Mouse (Mus musculus) heart, postnatal 0 days (tissue): ENCODE data around the gene Tbx1. TPM values are rescaled to one million over a fixed set of nuclear protein-coding genes. Genes with fewer than 3 reads are reported as not detected.
A peak's percentile ranks its signal among the peaks of the same experiment; 100 is the strongest.

Source experiments
- ATAC-seq: fragments of 200-750 bp; cut with Nextera tagmentation; 2 replicates; pipeline ENCODE4 v1.8.0; 2017; ENCODE audit warnings: low read depth, moderate number of reproducible peaks, moderate library complexity; ENCODE audit not compliant: insufficient read depth
- DNase-seq: peaks from one replicate; pipeline ENCODE4 v3.0.0-alpha.2; 2016; ENCODE audit warnings: low spot score
- H3K27ac ChIP-seq: fragments of 300-500 bp; sonication (generic); 2 replicates; pipeline ENCODE4 v1.5.1; 2014; ENCODE audit warnings: low read depth, mild to moderate bottlenecking
- H3K27me3 ChIP-seq: fragments of 300-500 bp; sonication (generic); 2 replicates; pipeline ENCODE4 v1.6.1; 2014; ENCODE audit warnings: low read length, mixed read lengths; ENCODE audit not compliant: control insufficient read depth, insufficient read depth
- H3K36me3 ChIP-seq: fragments of 300-500 bp; sonication (generic); replicated peaks from 2 replicates; pipeline ENCODE4 v1.6.1; 2014; ENCODE audit warnings: low read length, mixed read lengths; ENCODE audit not compliant: control insufficient read depth, insufficient read depth
- H3K4me1 ChIP-seq: fragments of 300-500 bp; sonication (generic); 2 replicates; pipeline ENCODE4 v1.6.1; 2014; ENCODE audit warnings: antibody characterized with exemption; ENCODE audit not compliant: control insufficient read depth, insufficient read depth
- H3K4me2 ChIP-seq: fragments of 300-500 bp; sonication (generic); 2 replicates; pipeline ENCODE4 v1.6.1; 2014; ENCODE audit warnings: low read depth, mild to moderate bottlenecking, low read length, moderate library complexity
- H3K4me3 ChIP-seq: fragments of 300-500 bp; sonication (generic); 2 replicates; pipeline ENCODE4 v1.5.1; 2014; ENCODE audit warnings: low read depth, low read length
- H3K9ac ChIP-seq: fragments of 300-500 bp; sonication (generic); replicated peaks from 2 replicates; pipeline ENCODE4 v1.6.1; 2014; ENCODE audit warnings: low read depth, low read length, mixed read lengths
- H3K9me3 ChIP-seq: fragments of 300-500 bp; sonication (generic); replicated peaks from 2 replicates; pipeline ENCODE4 v1.6.1; 2016; ENCODE audit warnings: low read length; ENCODE audit not compliant: control insufficient read depth
- CTCF ChIP-seq: IDR thresholded peaks from 2 replicates; pipeline ENCODE4 v1.5.1; 2016; ENCODE audit warnings: antibody characterized with exemption, control low read depth, low read depth
- EP300 ChIP-seq: IDR thresholded peaks from 2 replicates; pipeline ENCODE4 v1.6.1; 2016; ENCODE audit warnings: antibody characterized with exemption, low read depth
- WGBS: fragments of 180-500 bp; shearing (Covaris S2); extraction: QIAGEN DNeasy Blood & Tissue Kit; methylation state at CpG from one replicate; pipeline ENCODE4 v1.1.7; 2014; 5-methylcytosine and 5-hydroxymethylcytosine counted together
- polyA plus RNA-seq: library from polyadenylated mRNA; unstranded; fragments of >200 nt; fragmentation: Nextera tagmentation; extraction: Ambion mirVana; gene quantifications from 2 replicates; pipeline ENCODE4 v1.2.1, GENCODE M21; 2015
- total RNA-seq: library from RNA; depleted of rRNA; stranded (reverse); fragments of >200 nt; gene quantifications from 2 replicates; pipeline ENCODE4 v1.2.3, GENCODE M21; 2014; ENCODE audit warnings: low replicate concordance

The Tbx1 gene
- total and polyA plus RNA-seq, 2 experiments from 2014 or later = 0.14 to 2.1 TPM

- TF ChIP-seq CTCF (no peak), EP300 (no peak)
- Histone ChIP-seq H3K27me3 (peaks cover 51% of the 10 kb centered on the region), H3K4me2 (no peak overlapping the region), H3K27ac (no peak overlapping the region), H3K4me3 (no peak overlapping the region), H3K36me3 (no peaks in the 10 kb centered on the region), H3K4me1 (0 out of 2 replicates have a peak, but pooled peaks cover 6% of the 10 kb centered on the region), H3K9ac (no peak overlapping the region), H3K9me3 (no peaks in the 10 kb centered on the region)
- WGBS = 66% methylated on average over 2 of the region's 2 CpGs
- ATAC-seq = no peak
- no peak for DNase-seq
Measured at GRCm38 (mm10) chr16:18593930-18594329, 3.5 kb upstream of the Tbx1 start.

DNA sequence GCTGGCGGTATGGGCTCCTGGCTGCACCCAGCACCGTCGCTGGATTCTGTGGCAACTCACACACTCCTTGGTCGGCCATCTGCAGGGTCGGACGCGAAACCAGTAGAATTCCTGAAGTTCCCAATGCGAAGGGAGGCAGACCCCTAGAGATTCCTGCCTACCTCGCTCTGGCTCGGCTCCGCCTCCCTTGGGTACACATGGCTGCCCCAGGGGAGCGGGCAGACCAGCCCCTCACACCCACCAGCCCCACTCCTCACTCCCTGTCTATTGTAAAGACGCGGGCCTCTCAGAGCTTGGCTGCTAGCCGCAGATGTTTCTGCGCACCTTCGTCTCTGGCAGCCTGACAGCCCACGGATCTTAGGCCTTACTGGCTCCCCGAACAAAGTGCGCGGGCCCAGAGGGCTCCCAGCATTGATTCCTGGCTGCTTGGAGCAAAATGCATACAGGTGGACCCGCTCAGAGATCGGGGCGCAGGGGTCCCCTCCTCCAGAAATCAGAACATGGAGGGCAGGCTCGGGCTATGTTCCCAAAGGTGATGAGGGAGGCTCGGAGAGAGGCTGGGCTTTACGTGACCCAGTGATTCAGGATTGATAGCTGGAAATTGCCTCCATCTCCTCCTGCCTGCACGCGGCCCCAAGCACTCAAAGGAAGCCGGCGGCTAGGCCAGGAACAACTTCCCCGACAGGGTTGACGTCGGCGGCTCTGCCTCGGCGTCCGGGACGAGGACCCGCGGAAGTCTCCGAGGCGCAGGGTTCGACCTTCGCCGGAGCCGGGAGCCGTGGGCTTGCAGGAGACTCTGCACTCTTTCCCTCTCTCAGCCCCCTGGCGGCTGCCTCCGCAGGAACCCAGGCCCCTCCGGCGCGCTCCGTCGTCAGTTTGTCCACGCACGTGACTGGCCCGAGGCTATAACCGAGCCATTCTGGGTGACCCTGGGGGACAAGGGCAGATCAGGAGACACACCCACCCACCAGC lies 862 bp upstream of the Tbx1 start:
- DNase-seq = no peak
- Histone ChIP-seq H3K27ac (no peak overlapping the region), H3K9ac (no peak overlapping the region), H3K4me2 (peak overlapping the region; percentile 58), H3K4me3 (peak overlapping the region; percentile 43), H3K36me3 (no peaks in the 10 kb centered on the region), H3K9me3 (no peaks in the 10 kb centered on the region), H3K4me1 (peaks cover 7% of the 10 kb centered on the region), H3K27me3 (peaks cover 76% of the 10 kb centered on the region)
- WGBS = 3% methylated on average over 59 of the region's 59 CpGs
- ATAC-seq = peak; percentile 21; the same call in 1 of the 2 replicates
- TF ChIP-seq CTCF = peak; percentile 30
- TF ChIP-seq EP300 = no peak

DNA sequence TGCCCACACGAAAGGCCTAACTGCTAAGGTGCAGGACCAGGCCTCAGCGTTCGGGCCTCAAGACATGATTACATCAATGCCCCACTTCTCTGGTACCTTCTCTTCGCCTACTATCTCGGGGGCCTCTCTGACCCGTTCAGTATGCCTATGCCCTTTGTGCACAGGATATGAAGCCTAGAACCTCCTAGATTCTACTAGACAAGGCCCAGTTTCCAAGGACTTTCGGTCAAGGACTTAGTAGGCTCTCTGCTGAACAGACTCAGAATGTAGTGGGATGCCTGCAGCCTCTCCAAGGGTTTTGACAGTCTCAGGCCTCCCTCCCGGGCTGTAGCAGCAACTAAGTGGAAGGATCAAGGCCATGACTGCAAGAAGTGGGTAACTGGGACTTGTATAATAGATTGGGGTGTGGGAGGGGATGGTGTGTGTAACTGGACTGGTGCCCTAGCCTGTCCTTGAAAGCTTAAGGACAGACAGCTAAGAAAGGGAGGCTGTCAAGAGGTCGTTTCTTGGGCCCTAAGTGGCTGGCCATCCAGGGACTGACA lies 1.3 kb downstream of the Tbx1 start:
- no peak overlapping the region for H3K4me3 ChIP-seq
- no peaks in the 10 kb centered on the region for H3K9me3 ChIP-seq
- WGBS = 70% methylated on average over 9 of the region's 9 CpGs
- no peak overlapping the region for H3K27ac ChIP-seq
- ATAC-seq (no peak), DNase-seq (no peak)
- H3K27me3 ChIP-seq = peaks cover 93% of the 10 kb centered on the region
- no peak overlapping the region for H3K4me2 ChIP-seq
- peaks cover 10% of the 10 kb centered on the region for H3K4me1 ChIP-seq
- TF ChIP-seq CTCF (no peak), EP300 (no peak)
- H3K36me3 ChIP-seq = no peaks in the 10 kb centered on the region
- H3K9ac ChIP-seq = no peak overlapping the region

GRCm38 (mm10) chr16:18588738-18589055 lies 1.8 kb downstream of the Tbx1 start:
- WGBS = 21% methylated on average over 30 of the region's 31 CpGs
- Histone ChIP-seq H3K27me3 (peaks cover 96% of the 10 kb centered on the region), H3K9me3 (no peaks in the 10 kb centered on the region), H3K4me1 (peaks cover 10% of the 10 kb centered on the region), H3K4me3 (no peak overlapping the region), H3K27ac (no peak overlapping the region), H3K36me3 (no peaks in the 10 kb centered on the region), H3K4me2 (no peak overlapping the region), H3K9ac (no peak overlapping the region)
- no peak for ATAC-seq
- no peak for DNase-seq
- TF ChIP-seq EP300 (no peak), CTCF (no peak)

DNA sequence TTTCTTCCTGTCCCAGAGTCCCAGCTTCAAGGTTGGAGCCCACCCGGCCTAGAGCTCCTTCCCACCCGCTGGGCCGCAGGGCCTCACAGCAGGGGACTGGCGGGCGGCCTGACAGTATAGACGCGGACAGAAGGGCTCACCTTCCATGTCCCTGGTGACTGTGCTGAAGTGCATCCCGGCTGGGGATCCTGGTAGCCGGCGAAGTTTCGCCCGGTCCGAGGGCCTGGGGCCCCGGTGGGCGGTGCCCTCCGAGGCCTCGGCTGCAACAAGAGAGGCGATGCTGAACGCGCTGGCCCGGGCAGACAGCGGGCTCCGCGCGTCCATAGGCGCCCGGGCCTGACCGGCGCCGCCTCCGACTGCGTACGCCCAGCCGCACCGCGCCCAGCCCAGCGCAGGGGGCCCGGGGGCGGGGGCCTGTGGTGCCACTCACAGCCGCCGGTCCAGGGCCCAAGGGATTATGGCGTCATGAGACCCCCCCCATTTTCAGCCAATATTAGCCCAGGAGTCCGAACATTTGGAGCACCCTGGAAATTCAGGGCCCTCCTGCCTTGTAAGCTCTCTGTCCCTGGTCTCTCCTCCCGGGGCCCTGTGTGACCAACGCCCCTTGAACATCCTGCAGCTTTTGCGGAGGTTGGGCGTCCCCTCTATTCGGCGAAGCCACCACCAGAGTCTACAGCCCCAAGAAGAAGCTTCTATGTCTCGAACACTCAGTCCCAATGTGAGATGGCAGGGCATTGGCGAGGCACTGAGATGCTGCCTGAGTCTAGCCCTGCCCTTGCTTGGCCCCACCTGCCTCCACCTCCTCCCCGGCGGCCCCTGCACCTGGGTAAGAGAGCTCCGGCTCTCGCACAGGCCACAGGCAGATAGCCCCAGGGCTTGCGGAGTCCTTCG lies 2.4 kb downstream of the Tbx1 start:
- H3K9ac ChIP-seq = no peak overlapping the region
- H3K4me2 ChIP-seq = peak overlapping the region; percentile 29
- no peak for TF ChIP-seq EP300
- no peak for TF ChIP-seq CTCF
- H3K4me1 ChIP-seq = peaks cover 10% of the 10 kb centered on the region
- DNase-seq = no peak
- H3K27me3 ChIP-seq = peaks cover 96% of the 10 kb centered on the region
- H3K27ac ChIP-seq = no peak overlapping the region
- no peaks in the 10 kb centered on the region for H3K9me3 ChIP-seq
- H3K36me3 ChIP-seq = no peaks in the 10 kb centered on the region
- H3K4me3 ChIP-seq = peak overlapping the region; percentile 51
- ATAC-seq = no peak
- WGBS = 7% methylated on average over 54 of the region's 57 CpGs
